Mouse (Mus musculus) granulocyte monocyte progenitor cell, adult 5-6 weeks (primary cell): ENCODE measurements around the gene Clspn. TPM values are rescaled to one million over a fixed set of nuclear protein-coding genes. Genes with fewer than 3 reads are reported as not detected.
"Not testable (repeated sequence)": the region's sequence is repeated elsewhere in the genome, so short reads cannot be mapped to it uniquely, and the experiment has no call there.

ENCODE experiments used
- ATAC-seq: replicated peaks from 2 replicates; pipeline ENCODE4 v1.8.0; 2016; ENCODE audit warnings: mild to moderate bottlenecking, moderate TSS enrichment, inconsistent platforms; ENCODE audit not compliant: poor library complexity, severe bottlenecking
- total RNA-seq, 2 experiments: library from RNA; stranded (forward) in 1 of 2; stranded (reverse) in 1 of 2; fragments of 200-712, 200-1000 nt in 1 of 2; fragments of >200 nt in 1 of 2; fragmentation: Nextera tagmentation in 1 of 2; gene quantifications; 2 replicates each; pipeline ENCODE4 v1.2.3; 2014 to 2017

The Clspn gene
- total RNA-seq (2014; fragmentation: Nextera tagmentation) (37.8 and 57.9 TPM in 2 replicates), total RNA-seq (2017) (53.5 and 91.2 TPM in 2 replicates)

DNA sequence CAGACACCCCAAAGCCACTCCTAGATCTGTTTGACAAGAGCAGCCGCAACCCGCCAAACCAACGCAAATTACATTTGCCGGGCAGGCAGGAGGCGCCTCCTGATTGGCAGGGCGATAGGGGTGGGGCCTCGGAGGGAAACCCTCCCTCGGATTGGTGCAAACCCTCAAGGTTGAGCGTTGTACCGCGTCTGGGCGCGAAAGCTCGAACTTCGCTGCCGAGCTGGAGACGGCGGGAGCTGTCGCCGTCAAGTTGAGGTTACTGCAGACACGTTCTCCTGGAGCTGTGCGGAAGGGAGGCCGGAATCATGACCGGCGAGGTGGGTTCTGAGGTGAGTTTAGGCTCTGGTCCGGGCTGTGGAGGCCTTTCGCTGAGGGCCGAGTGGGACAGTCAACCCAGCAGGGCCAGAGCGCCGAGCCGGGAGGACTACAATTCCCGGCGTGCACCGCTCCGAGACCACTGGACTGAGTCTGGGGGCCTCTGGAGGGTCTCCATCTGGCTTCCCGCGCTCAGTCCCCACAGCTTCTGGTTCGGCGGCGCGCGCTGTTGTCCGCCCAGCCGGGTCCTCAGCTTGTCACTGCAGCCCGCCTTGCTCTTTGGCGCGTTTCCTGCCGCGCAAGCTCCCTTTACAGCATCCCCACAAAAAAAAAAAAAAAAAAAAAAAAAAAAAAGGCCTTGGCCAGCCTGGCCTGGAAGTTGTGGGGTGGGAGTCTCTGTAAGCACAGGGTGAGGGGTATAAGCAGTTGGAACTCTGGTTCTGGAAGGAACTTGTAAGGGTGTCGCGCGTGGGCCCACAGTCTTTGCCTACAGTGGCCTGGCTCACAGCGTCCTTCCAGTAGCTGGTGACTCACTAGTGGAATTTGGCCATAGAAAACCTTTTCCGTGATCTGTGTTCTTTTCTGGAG, at the start of gene Clspn:
Clspn (plus strand) TSS at position 127 of the 903 bp plus-strand sequence.
- peak; percentile 93 for ATAC-seq

DNA sequence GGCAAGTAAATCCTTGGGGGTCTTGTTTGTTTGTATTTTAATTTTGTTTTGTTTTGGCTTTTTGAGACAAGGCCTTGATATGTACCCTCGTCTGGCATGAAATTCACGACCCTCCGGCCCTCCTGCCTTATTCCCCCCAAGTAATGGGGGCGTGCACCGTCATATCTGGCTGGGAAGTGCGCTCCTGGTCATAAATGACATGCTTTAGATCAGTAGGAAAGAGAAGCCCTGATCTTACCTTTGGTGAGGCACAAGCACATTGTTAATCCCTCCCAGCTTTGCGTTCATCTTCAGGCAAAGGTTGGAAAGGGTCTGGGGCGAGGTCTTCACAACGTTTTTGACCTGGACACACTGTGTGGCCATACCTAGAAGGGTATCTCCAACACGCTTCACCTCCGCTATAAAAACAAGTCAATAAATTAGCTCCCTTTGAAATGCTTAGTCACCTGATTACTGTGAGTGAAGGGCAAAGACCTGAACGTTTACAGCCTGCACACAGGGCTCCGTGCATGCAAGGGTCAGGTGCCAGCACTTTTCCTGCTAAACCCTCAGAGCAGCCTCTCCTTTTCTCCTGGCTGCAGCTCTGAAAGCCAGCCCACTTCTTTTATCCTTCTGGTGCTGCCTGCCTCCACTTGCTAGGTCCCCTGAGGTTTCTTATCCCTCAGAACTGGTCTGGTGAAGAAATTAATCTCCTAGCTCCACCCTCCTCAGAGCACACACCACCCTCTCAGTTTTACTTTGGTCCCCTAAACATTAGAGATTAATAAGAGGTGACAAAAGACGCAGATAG, 48.4 kb upstream of the Clspn start:
- no peak for ATAC-seq

DNA sequence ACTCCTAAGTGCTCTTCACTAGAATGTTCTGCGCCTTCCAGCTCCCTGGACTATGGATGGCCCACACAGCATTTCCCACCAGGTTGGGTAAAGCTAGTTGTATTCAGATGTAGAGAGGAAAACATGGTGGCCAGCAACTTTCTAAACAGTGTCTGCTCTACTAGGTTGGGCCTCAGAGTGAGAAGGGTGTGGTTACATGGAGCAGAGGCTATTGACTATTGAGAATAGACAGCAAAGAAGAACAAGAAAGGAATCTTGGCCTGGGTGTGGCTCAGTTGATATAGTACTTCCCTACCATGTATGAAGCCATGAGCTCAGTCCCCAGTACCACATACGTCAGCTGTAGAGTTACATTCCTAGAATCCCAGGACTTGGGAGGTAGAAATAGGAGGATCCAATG, 47.7 kb upstream of the Clspn start:
- ATAC-seq: no peak

DNA sequence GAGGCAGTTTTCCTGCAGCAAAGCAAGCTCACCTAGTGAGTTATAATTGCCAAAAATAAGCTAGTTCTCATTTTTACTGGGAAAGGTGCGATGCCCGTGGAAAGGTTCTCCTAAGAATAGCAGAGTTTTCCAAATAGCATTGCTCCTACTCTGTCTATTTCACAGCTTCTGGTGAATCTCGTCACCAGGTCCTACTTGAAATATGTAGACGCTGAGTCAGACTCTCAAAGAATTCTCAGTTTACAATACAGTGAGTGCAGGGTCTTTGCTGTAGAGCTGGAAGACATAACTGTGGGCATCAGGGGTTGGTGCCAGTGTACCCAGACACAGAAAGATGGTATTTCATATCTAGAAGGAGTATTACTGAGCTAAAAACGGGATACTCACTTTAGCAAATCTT, 45.7 kb upstream of the Clspn start:
- ATAC-seq: no peak

DNA sequence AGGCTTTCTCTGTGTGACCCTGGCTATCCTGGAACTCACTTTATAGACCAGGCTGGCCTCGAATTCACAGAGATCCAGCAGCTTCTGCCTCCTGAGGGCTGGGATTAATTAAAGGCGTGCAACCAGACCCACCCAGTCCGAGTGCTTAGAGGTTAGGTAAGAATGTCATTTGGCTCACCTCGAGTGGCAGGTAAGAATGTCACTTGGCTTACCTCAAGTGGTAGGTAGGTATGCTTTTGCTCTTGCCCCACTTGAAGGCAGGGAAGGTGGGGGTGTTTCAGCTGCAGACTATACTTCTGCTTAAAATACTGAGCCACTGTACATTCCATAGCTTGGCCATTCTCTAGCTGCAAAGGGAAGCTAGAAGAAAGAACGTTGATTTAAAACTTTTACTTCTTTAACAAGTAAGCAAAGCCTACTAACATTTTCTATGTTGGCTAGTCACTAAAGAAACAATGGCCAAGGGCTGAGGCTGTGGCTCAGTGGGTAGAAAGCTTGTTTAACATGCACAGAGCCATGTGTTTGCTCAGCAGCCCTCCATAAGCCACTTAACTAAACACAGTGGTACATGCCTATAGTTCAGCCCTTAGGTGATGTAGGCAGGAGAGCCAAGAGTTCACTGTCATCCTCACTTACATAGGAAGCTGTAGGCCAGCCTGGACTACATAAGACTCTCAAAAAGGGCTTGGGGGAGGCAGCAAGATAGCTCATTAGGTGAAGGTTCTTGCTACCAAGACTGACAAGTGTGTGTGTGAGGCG, 44.2 kb upstream of the Clspn start:
- ATAC-seq: no peak

DNA sequence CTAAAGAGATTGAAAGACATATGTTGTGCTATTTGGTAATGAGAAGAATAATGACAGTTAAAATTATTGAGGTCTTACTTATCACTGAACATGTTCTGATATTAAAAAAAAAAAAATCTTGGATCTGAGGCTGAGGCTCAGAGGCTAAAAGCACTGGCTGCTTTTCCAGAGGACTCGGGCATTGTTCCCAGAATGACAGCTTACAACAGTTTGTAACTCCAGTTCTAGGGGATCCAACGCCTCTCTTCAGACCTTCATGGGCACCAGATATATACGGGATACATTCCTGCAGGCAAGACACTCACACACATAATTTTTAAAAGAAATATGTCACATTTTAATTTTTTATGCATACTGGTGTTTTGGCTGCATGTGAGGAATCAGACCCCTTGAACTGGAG, 30.6 kb upstream of the Clspn start:
- no peak for ATAC-seq

DNA sequence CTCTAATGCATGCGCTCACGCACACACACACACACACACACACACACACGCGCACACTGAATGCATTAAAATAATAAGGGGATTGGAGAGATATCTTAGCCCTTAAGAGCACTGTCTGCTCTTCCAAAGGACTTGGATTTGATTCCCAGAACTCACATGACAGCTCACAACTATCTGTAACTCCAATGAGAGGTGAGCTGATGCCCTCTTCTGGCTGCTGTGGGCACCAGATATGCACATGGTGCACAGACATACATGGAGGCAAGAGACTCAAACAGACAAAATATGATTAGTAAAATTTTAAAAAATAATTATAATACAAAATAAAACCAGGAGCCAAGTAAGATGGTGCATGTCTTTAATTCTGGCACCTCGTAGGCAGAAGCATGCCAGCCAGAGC, 29.9 kb upstream of the Clspn start:
- no peak for ATAC-seq

DNA sequence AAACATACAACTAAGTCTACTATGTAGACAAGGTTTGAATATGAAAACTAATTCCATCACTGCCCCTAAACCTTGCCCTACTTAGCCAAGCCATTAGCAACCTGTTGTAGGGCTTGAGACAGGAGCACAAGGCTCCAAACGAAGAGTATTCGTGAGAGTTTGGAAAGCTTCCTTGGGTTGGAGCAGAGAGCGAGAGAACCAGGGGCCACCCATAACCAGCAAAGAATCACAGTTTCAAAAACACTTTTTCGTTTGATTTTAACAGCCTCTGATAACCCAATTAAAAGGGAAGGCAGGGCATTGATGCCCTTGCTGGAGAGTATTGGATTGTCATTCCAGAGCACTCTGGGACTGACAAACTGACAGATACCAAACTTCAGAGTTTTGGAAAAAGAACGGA, 24.4 kb upstream of the Clspn start:
- no peak for ATAC-seq

DNA sequence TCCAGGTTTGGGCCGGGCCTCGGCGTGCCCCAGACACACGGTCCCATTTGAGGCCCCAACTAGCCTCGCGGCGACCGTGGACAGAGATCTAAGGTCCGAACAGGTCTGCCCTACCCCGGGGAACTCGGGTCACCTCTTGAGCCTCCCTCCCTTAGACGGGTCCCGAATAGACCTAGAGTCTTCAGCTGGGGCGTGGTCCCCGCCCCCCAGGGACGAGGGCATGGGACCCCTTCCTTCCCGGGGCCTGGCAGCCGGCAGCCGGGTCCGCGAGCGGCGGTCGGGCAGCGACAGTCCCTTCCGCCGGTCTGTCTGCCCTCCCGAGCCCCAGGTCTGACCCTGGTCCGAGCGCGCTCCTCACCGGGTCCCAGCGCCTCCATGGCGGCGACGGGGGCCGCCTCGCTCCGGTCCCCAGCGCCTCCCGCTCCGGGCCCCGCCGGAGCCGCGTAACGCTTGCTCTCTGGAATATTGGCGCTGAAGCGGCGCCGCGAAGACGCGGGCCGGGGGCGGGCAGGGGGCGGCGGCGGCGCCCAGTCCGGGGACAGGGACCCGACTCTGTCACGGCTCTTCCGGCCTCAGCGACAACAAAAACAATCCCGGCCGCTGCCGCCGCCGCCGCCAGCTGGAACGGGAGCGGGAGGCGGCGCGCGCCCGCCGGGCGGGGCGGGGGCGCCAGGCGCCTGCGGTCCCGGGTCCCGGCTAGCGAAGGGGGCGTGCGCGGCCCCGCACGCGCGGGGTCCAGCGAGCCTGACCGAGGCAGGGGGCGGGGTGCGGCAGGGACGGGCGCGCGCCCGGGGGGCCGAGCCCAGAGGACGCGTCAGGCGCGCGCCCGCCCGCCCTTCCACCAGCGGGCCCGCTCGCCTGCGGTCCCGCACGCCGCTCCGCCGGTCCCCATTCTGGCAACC, 23.7 kb upstream of the Clspn start, which contains the start of gene Ago4:
Ago4 (minus strand) TSS at position 646 of the 902 bp plus-strand sequence.
- ATAC-seq: peak; percentile 52

DNA sequence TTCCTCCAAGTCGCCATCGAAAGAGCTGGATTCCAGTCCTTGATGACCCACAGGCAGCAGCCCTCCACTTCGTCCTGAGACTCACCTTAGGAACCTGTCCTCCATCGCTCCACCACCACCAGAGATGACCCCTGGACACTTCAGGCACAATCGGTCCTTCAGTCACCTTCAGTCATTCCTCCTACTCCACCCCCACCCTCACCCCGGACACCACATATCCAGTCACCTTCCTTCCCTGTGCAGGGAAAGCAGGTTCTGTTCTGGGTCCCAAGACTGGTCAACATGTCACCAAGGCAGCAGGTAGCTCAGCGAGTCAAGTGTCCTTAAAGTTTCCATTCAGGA, 23.0 kb upstream of the Clspn start:
- no peak for ATAC-seq

DNA sequence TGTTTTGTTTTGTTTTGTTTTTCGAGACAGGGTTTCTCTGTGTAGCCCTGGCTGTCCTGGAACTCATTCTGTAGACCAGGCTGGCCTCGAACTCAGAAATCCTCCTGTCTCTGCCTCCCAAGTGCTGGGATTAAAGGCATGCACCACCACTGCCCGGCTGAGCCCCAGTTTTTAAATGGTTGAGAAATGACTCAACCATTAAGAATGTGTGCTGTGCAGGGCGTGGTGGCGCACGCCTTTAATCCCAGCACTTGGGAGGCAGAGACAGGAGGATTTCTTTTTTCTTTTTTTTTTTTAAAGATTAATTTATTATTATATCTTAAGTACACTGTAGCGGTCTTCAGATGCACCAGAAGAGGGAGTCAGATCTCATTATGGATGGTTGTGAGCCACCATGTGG, 21.1 kb upstream of the Clspn start:
- ATAC-seq: not testable (repeated sequence)

DNA sequence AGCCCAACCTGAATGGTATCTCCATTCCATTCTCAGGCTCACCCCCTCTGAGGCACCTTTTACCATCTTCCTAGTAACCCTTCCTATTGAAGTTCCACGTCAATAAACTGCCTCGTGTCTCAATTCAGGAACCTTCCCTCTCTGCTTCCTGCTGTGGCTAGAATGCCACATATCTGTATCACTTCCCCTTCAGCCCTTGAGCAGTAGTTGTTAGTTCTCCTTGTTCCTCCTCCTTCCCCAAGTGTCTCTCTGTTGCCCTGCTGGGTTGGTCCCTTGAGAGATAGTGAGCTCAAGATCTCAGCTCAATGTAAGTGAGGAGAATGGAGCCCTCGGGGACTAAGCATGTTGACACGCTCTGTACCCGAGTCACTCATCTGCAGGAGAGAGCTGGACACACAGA, 19.9 kb upstream of the Clspn start:
- ATAC-seq: peak; percentile 85

DNA sequence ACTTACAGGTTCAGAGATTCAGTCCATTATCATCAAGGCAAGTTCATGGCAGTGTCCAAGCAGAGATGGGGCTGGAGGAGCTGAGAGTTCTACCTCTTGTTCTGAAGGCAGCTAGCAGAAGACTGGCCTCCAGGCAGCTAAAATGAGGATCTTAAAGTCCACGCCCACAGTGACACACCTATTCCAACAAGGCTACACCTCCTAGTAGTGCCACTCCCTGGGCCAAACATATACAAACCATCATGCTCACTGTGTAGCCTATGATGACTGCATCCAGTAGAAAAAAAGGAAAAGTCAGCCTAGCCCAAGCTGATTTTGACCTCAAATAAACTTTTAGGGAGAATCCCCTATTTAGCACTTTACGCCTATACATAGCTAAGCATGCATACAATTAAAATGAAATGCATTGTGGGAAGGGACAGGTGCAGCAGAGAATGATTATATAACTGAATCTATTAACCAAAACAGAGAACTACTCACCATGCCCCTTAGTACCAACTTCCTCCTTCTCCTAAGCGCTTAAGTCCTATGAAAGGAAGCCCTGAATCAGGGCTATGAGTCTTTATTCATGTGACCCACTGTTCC, 16.2 kb upstream of the Clspn start:
- peak; percentile 76 for ATAC-seq

DNA sequence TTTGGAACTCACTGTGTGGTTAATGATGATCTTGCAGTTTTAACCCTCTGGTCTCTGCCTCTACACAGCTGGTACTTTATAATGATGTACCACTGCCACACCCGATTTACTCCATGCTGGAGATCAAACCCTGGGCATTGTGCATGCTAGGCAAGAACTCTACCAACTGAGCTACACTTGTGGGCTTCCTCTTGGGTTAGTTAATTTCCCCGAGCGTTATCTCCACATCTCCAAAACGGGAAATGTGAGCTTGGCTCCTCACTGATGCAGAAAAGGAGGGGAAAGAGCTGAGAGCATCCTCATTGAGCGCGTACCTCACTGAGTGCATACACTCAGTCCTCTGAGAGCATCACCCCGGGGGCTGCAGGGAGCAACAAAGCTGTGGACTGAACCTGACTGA, 13.9 kb upstream of the Clspn start:
- ATAC-seq: peak; percentile 41; the same call in 1 of the 2 replicates

DNA sequence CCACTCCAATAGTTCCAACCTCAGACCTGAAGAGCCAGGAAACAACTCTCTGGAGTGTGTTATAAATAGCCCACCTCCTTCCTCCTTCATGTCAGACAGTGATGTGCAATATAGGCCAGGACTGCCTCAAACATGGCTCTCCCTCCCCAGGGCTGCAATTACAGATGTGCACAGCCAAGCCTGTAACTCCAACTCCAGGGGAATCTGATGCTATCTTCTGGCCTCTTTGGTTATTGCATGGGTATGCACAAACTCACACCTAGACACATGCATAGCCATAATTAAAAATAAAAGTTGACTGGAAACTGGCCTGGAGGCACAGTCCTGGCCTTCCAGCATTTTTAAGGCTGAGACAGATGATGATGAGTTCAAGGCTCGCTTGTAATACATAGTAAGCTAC, 11.7 kb upstream of the Clspn start:
- ATAC-seq: no peak

DNA sequence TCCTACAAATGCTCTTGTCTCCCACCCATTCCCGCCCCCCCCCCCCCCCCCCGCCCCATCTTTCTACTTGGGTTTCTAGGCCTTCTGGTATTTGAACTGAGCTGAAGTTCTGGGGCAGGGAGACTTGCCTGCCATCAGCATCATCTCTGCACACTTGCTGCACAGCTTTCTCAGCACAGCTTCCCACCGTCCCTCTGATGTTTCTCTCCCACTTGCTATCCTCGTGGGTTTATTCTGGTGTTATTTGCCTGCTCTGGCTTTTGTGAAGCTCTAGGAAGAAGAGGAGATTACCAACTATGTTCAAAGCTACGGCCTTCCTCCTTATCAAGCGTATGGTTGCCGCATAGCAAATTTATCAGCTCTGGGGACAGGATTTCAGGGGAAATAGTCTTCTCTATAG, 11.0 kb upstream of the Clspn start:
- ATAC-seq: no peak

DNA sequence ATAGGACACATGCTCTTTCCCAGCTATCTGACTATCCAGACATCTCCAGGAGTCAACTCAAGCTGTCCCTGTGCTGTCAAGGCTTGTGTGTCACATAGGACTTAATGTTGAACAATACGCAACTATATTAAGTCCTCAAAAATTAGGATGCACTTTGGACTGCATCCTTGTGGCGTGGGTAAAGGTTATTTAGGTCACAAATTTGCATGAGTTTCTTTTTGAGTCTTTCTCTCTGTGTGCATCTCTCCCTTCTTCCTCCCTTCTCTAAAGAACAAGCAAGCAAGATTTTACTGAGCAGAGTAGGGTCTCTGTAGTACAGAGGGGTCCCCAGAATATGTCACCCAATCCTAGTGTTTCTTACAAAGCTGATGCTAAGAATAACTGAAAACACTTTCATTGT, 10.6 kb upstream of the Clspn start:
- no peak for ATAC-seq

DNA sequence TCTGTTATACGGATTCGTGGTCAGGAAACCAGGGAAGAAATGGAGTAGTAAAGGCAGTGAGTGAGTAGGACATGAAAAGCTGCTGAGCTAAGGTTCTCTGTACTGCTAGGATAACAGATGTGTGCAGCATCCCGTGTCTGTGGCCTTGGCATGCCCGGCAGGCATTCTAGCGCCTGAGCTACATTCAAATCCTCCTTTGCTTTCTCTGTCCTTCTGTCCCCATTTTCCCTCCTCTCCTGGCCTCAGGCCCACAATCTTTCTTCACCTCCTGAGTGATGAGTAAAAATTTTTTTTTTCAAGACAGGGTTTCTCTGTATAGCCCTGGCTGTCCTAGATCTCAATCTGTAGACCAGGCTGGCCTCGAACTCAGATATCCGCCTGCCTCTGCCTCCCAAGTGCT, 4.6 kb upstream of the Clspn start:
- no peak for ATAC-seq

DNA sequence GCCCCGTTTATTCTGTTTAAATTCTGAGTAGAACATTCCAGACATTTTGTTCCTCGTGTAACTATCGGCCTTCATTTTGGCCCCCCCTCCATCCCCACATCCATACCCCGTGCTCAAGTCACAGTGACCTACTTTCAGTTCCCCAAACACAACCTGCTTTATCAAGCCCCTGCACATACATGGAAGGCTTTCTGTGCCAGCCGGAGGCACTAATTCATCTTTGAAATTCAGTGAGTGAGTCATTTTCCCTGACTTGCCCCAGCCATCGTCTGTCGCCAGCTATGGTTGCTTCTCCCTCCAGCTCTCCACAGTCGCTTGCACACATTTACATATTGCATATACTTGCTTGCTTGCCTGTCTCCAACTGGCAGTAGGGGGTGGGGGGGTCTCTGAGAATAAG, 3.6 kb upstream of the Clspn start:
- ATAC-seq: peak; percentile 67
